Mouse (Mus musculus) spleen, adult 18-20 months (tissue): ENCODE measurements around the gene Lrrtm3.

ENCODE experiments used
- DNase-seq, 2 experiments: peaks; one replicate each; pipeline ENCODE4 v3.0.0; 2022; ENCODE audit warnings: mixed read lengths in 2 of 2

The Lrrtm3 gene

GRCm38 (mm10) chr10:63886449-63887088 lies 203.5 kb downstream of the Lrrtm3 start:
- no peak for DNase-seq

DNA sequence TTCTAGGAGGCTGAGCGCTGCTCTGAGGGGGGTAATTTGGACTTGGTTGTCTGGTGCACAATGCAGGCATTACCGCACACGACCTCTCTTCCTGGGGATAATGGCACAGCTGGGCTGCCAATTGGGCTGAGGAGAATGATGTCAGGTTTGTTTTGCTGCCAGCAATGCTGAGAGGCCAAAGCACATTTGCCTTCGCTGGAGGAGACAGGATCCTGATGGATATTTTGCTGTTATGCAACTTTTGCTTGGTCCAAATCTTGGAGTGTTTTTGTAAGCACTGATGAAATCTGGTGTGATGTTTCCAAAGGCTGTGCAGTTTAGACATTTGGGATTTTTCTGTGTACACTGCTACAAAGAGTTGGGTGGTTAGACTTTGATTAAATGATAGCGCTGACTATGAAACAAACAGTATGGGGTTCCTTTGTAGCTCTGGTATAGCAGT lies 209.6 kb downstream of the Lrrtm3 start:
- no peak for DNase-seq
